Mouse (Mus musculus) erythroblast, embryonic 14.5 days (primary cell): ENCODE results near the gene Atf2. TPM values are rescaled to one million over a fixed set of nuclear protein-coding genes. Genes with fewer than 3 reads are reported as not detected.

Source experiments
- H3K27me3 ChIP-seq: 2 replicates; pipeline ENCODE4 v1.6.1; 2012; ENCODE audit warnings: inconsistent platforms; ENCODE audit not compliant: control insufficient read depth
- H3K36me3 ChIP-seq: 2 replicates; pipeline ENCODE4 v1.6.1; 2012; ENCODE audit warnings: mild to moderate bottlenecking, inconsistent platforms; ENCODE audit not compliant: control insufficient read depth
- H3K4me1 ChIP-seq: 2 replicates; pipeline ENCODE4 v1.6.1; 2012; ENCODE audit warnings: inconsistent platforms; ENCODE audit not compliant: control insufficient read depth
- H3K4me3 ChIP-seq: replicated peaks from 2 replicates; pipeline ENCODE3; 2012; ENCODE audit warnings: moderate library complexity, mild to moderate bottlenecking, inconsistent platforms
- H3K9me3 ChIP-seq: 2 replicates; pipeline ENCODE4 v1.6.1; 2012; ENCODE audit warnings: low read length, inconsistent platforms, mixed read lengths; ENCODE audit not compliant: control insufficient read depth
- GATA1 ChIP-seq: IDR thresholded peaks from 2 replicates; pipeline ENCODE4 v1.6.1; 2012; ENCODE audit warnings: low read length, inconsistent platforms, mixed read lengths
- TAL1 ChIP-seq: IDR thresholded peaks from 3 replicates; pipeline ENCODE4 v1.6.1; 2012; ENCODE audit warnings: low read length, inconsistent platforms, mixed read lengths
- polyA plus RNA-seq: library from polyadenylated mRNA; stranded (reverse); fragments of >175 nt; gene quantifications from 2 replicates; pipeline ENCODE4 v1.2.3, GENCODE M21; 2012

Gene Atf2
- 0.33 and 0.43 TPM in 2 replicates for polyA plus RNA-seq

DNA sequence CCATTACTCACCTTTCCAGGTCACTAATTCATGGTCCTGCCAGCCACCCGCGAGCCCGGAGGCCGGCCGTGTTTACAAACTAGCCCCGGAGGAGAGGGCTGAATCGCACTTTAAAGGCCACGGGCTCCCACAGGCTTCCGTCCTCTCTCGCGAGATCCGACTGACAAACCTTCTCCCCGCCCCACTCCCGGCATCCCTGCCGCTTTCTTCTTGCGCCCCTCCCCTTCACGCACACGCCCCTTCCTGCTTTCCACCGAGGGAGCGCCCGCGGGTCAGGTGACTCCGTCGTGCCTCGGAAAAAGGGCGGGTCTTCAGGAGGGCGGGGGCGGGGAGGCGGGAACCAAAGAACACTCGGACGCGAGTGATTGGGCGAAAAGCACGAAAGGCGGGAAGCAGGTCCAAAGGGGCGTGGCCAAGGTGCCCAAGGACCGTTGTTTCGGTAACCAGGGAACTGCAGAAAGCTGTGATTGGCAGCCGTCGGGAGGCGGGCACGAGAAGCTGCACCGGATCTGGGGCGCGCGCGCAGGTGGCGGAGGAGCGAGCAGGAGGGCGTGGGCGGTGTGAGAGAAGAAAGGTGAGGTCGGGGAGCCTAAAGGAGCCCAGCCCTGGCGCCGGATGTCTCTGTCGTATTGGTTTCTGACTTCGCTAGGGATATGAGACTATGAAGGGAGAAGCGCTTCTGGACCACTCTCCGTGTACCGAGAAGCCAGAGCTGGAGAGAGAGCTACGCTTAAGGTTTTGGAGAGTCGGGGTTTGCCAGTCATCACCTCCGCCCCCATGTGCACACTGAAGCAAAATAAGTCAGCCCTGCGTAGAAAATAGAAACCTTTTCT is at the start of gene Atf2:
Atf2 (minus strand) TSS at position 176 of the 833 bp plus-strand sequence.
- no peaks in the 10 kb centered on the region for H3K27me3 ChIP-seq
- no peak for TF ChIP-seq GATA1
- TF ChIP-seq TAL1 = no peak
- peak within 1 kb of the TSS; percentile 74 for H3K4me3 ChIP-seq
- H3K9me3 ChIP-seq = no peaks in the 10 kb centered on the region
- peaks cover 34% of the 10 kb centered on the region for H3K4me1 ChIP-seq
- peaks cover 11% of the 10 kb centered on the region for H3K36me3 ChIP-seq

DNA sequence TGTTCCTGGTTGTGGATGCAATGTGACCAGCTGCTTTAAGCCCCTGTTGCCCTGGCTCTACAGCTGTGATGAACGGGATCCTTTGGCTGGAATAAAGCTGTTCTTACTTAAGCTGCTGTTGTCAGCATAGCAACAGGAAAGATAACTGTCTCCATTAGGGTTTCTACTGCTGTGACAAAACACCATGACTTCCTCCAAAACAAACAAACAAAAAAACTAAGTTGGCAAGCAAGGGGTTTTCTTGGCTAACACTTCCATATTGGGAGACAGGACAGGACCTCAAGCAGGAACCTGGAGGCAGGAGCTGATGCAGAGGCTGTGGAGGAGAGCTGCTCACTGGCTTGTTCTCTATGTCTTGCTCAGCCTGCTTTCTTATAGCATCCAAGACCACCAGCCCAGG is 48.8 kb upstream of the Atf2 start:
- no peaks in the 10 kb centered on the region for H3K4me1 ChIP-seq
- no peak overlapping the region for H3K4me3 ChIP-seq
- no peak for TF ChIP-seq TAL1
- TF ChIP-seq GATA1 = no peak
- H3K27me3 ChIP-seq = no peaks in the 10 kb centered on the region
- H3K36me3 ChIP-seq = no peaks in the 10 kb centered on the region
- H3K9me3 ChIP-seq = peaks cover 7% of the 10 kb centered on the region; the same call in 1 of the 2 replicates

DNA sequence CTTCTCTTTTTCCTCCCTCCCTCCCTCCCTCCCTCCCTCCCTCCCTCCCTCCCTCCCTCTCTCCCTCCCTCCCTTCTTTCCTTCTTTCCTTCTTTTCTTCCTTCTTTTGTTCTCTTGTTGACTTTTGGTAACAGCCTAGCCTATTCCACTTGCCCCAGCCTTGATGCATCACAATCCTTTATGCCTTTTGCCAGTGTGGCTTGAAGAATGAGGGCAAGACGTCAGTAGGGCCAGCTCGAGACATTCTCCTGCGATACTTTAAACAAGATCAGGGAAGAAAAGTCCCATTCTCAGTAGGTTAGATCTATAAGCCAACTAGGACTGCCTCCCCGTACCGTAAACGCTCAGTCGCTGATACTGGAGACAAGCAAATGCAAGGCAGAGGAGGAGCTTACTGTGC is 48.0 kb upstream of the Atf2 start:
- no peaks in the 10 kb centered on the region for H3K4me1 ChIP-seq
- no peak overlapping the region for H3K4me3 ChIP-seq
- H3K27me3 ChIP-seq = no peaks in the 10 kb centered on the region
- TF ChIP-seq GATA1 (no peak), TAL1 (no peak)
- H3K9me3 ChIP-seq = peaks cover 7% of the 10 kb centered on the region
- no peaks in the 10 kb centered on the region for H3K36me3 ChIP-seq

DNA sequence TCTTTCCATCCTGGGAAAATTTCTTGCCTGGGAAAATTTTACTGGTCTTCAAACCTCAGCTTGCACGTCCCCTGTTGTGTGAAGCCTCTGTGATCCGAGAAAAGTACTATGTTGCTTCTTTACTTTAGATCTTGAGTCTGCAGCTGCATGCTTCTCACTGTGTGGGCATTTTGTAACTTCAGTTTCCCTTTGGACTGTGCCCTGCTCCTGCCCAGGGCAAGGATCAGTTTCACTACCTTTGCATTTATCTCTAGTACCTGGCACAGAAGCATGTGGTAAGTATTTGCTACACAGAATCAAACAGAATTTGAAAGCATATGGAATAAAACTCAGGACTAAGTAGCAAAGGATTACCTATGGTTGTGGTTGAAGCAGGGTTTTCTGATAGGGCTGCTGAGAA is 46.5 kb upstream of the Atf2 start:
- no peak overlapping the region for H3K4me3 ChIP-seq
- no peaks in the 10 kb centered on the region for H3K4me1 ChIP-seq
- TF ChIP-seq TAL1 = no peak
- no peak for TF ChIP-seq GATA1

DNA sequence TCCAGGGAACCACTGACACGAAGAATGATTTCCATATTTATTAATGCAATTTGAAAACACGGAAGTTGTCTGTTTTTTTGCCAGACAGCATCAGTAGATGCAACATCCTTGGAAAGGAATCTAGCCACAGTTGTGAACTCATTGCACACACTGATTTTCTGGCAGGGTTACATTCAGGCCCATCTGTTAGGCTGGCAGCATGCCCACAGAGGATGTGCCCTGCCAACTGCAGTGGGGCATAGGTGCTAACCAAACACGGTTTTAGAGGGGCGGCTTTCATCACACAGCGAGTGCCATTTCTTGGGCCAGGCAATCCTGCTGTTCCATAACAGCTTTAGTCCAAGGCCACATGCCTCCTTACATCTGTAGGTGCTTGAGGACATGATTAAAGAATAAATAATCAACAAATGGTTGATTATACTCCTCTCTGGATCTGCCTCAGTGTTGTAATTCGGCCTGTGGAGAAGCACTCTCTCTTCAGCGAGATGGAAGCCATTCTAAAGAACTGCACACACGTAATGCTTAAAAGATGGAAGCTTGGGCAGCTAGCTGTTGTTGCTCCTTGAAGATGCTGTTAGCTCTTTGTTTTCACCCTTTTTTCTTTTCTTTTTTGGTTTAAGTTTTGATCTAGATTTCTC is 40.4 kb upstream of the Atf2 start:
- H3K36me3 ChIP-seq = no peaks in the 10 kb centered on the region
- TF ChIP-seq GATA1 (no peak), TAL1 (no peak)
- no peak overlapping the region for H3K4me3 ChIP-seq
- H3K4me1 ChIP-seq = no peaks in the 10 kb centered on the region
- H3K27me3 ChIP-seq = no peaks in the 10 kb centered on the region
- peaks cover 7% of the 10 kb centered on the region for H3K9me3 ChIP-seq

More for the DNA sequence above, 46.5 kb upstream of the Atf2 start:
- Histone ChIP-seq H3K36me3 (no peaks in the 10 kb centered on the region), H3K9me3 (peaks cover 7% of the 10 kb centered on the region), H3K27me3 (no peaks in the 10 kb centered on the region)

DNA sequence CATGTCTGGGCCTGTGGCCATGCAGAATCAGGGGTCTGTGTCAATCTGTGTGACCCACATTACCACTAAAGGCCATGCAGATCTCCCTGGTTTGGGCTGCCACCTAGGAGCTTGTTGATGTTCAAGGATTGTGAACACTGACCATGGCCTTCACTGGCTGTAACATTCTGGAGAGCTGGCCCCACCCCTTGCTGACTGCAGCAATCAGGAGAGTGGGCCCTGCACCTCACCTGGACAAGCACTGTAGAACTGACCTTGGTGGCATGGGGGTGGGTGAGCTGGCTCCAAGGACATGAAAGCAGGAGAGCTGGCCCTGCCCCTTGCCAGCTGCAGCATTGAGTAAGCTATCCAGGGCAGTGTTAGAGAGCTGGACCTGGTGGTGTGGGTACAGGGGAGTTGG is 35.3 kb upstream of the Atf2 start:
- TF ChIP-seq TAL1 (no peak), GATA1 (no peak)
- no peaks in the 10 kb centered on the region for H3K36me3 ChIP-seq
- H3K4me3 ChIP-seq = no peak overlapping the region
- no peaks in the 10 kb centered on the region for H3K4me1 ChIP-seq
- peaks cover 4% of the 10 kb centered on the region for H3K27me3 ChIP-seq
- no peaks in the 10 kb centered on the region for H3K9me3 ChIP-seq

DNA sequence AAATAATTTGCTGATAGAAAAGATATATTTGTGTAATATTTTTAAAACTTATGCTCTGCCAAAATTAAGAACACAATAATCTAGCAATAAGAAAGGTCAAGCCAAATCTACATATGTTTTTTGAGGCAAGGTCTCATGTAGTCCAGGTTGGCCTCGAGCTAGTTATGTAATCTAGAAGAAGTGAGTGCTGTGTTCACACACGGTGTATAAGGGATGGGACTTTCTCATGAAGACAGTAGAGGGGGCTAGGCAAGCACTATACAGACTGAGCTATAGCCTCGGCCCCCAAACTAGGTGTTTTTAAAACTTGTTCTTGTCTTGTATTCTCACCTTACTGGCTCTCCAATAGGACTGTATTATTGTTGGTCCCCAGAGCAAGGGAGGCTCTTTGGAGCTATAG is 33.1 kb upstream of the Atf2 start:
- Histone ChIP-seq H3K4me3 (no peak overlapping the region), H3K36me3 (no peaks in the 10 kb centered on the region), H3K27me3 (peaks cover 4% of the 10 kb centered on the region), H3K4me1 (no peaks in the 10 kb centered on the region), H3K9me3 (no peaks in the 10 kb centered on the region)
- TF ChIP-seq TAL1 (no peak), GATA1 (no peak)

DNA sequence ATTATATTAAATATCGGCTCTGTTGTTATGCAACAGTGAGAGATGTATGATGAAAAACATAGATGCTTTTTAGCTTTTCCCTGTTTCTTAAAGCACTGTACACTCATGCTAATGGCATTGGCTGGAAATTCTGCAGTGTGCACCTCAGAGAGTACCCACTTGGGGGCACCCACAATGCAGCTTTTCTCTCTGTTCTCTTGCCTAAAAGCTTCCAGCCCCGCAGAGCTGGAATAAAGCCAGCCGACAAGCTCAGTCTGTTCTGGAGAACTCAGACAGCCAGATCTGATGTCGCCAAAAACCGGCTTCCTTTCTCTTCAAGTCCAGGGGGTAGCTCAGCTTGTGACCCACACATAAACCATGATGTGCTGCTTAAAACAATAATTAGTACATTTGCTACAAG is 32.6 kb upstream of the Atf2 start:
- peaks cover 4% of the 10 kb centered on the region for H3K27me3 ChIP-seq
- H3K36me3 ChIP-seq = no peaks in the 10 kb centered on the region
- H3K9me3 ChIP-seq = no peaks in the 10 kb centered on the region
- no peaks in the 10 kb centered on the region for H3K4me1 ChIP-seq
- no peak for TF ChIP-seq GATA1
- no peak for TF ChIP-seq TAL1
- H3K4me3 ChIP-seq = no peak overlapping the region

DNA sequence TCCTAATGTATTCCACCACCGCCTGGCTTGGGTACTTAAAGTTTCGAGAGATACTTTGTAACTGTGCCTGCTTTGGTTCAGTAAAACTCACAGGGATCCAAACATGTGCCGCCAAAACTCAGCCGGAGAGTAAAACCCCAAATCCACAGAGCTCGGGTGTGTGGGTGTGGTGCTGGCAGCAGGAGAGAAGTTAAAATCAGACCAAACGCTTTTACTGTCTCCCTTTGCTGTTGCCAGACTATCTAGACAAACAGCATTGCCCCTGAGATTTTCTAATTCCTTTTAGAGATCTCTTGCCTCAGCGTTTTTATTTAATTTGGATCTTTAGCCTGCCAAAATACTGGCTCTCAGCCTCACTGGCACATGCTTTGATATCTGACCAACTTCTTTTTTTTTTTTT is 27.2 kb upstream of the Atf2 start:
- H3K36me3 ChIP-seq = no peaks in the 10 kb centered on the region
- TF ChIP-seq GATA1 = no peak
- no peak for TF ChIP-seq TAL1
- no peaks in the 10 kb centered on the region for H3K4me1 ChIP-seq
- peaks cover 19% of the 10 kb centered on the region for H3K27me3 ChIP-seq
- no peaks in the 10 kb centered on the region for H3K9me3 ChIP-seq
- H3K4me3 ChIP-seq = no peak overlapping the region
